Mouse (Mus musculus) spleen, postnatal 10 days (tissue): ENCODE data around the gene Rad17.
A peak's percentile ranks its signal among the peaks of the same experiment; 100 is the strongest.

Experiments used
- DNase-seq, 2 experiments: peaks; one replicate each; pipeline ENCODE4 v3.0.0; 2021 to 2022; ENCODE audit warnings: low spot score in 2 of 2

Gene Rad17

GRCm38 (mm10) chr13:100650550-100651438 lies at the start of gene Rad17, which contains the start of gene Ak6:
Gene Rad17 (minus strand): TSS chr13:100651051.
Gene Ak6 (plus strand): TSS chr13:100650979.
- peak; percentile 97 to 98 for DNase-seq

GRCm38 (mm10) chr13:100698866-100699265 lies 48.0 kb upstream of the Rad17 start:
- no peak for DNase-seq

- DNase-seq, result no peak
Measured at GRCm38 (mm10) chr13:100697541-100697940, 46.7 kb upstream of the Rad17 start.

- DNase-seq, result no peak
Measured at GRCm38 (mm10) chr13:100687513-100687912, 36.7 kb upstream of the Rad17 start.

GRCm38 (mm10) chr13:100684355-100684754 lies 33.5 kb upstream of the Rad17 start:
- no peak for DNase-seq

- DNase-seq, result no peak
Measured at GRCm38 (mm10) chr13:100682837-100683236, 32.0 kb upstream of the Rad17 start.

GRCm38 (mm10) chr13:100681615-100682014 lies 30.8 kb upstream of the Rad17 start:
- no peak for DNase-seq

- peak in 1 of 2 experiments; percentile 26 for DNase-seq
Measured at GRCm38 (mm10) chr13:100675936-100676635, 25.2 kb upstream of the Rad17 start.

GRCm38 (mm10) chr13:100670181-100670741 lies 19.4 kb upstream of the Rad17 start:
- no peak for DNase-seq

GRCm38 (mm10) chr13:100669291-100670022 lies 18.6 kb upstream of the Rad17 start, which contains the start of gene Ccdc125:
Gene Ccdc125 (plus strand): TSS chr13:100669717.
- peak; percentile 26 to 44 for DNase-seq

- DNase-seq, result peak; percentile 43 to 76
Measured at GRCm38 (mm10) chr13:100659864-100660456, 9.1 kb upstream of the Rad17 start.

- DNase-seq, result no peak
Measured at GRCm38 (mm10) chr13:100658091-100658490, 7.2 kb upstream of the Rad17 start.

GRCm38 (mm10) chr13:100651439-100652186 lies 762 bp upstream of the Rad17 start, which contains the start of gene Taf9:
Gene Taf9 (plus strand): TSS chr13:100651579.
- DNase-seq, result peak in 1 of 2 experiments; percentile 30

GRCm38 (mm10) chr13:100648223-100648622 lies 2.6 kb downstream of the Rad17 start:
- DNase-seq, result no peak

GRCm38 (mm10) chr13:100642471-100643209 lies 8.2 kb downstream of the Rad17 start:
- no peak for DNase-seq

- no peak for DNase-seq
Measured at GRCm38 (mm10) chr13:100634106-100634691, 16.7 kb downstream of the Rad17 start.

- no peak for DNase-seq
Measured at GRCm38 (mm10) chr13:100622241-100622640, 28.6 kb downstream of the Rad17 start.

GRCm38 (mm10) chr13:100617583-100617982 lies 33.3 kb downstream of the Rad17 start:
- DNase-seq, result no peak
